Mouse (Mus musculus): Measurements from ENCODE around the gene Ube2r2.

Ube2r2 gene

GRCm38 (mm10) chr4:41179825-41180725 is 44.5 kb downstream of the Ube2r2 start:
- DNase-seq = no peak

- no peak for DNase-seq
These were observed 54.3 kb downstream of the Ube2r2 start for GRCm38 (mm10) chr4:41189809-41190208.

- DNase-seq = no peak
These were observed 57.3 kb downstream of the Ube2r2 start for GRCm38 (mm10) chr4:41192544-41193512.

GRCm38 (mm10) chr4:41195328-41195727 is 59.8 kb downstream of the Ube2r2 start:
- DNase-seq = no peak

- peak in 1 of 2 experiments; percentile 34 for DNase-seq
These were observed 61.5 kb downstream of the Ube2r2 start for GRCm38 (mm10) chr4:41196861-41197610.

GRCm38 (mm10) chr4:41202135-41202534 is 66.6 kb downstream of the Ube2r2 start:
- no peak for DNase-seq

- no peak for DNase-seq
These were observed 70.2 kb downstream of the Ube2r2 start for GRCm38 (mm10) chr4:41205751-41206150.

GRCm38 (mm10) chr4:41208050-41208449 is 72.5 kb downstream of the Ube2r2 start:
- DNase-seq = no peak

- DNase-seq = peak in 1 of 2 experiments; percentile 7
These were observed 89.9 kb downstream of the Ube2r2 start for GRCm38 (mm10) chr4:41225412-41225811.

GRCm38 (mm10) chr4:41226351-41226750 is 90.8 kb downstream of the Ube2r2 start:
- DNase-seq = peak; percentile 68 to 74

- DNase-seq = no peak
These were observed 100.1 kb downstream of the Ube2r2 start for GRCm38 (mm10) chr4:41235621-41236020.

- DNase-seq = no peak
These were observed 105.4 kb downstream of the Ube2r2 start for GRCm38 (mm10) chr4:41240916-41241315.
